Mouse (Mus musculus) liver, embryonic 14.5 days (tissue): Measurements from ENCODE around the gene Cfap46. TPM values are rescaled to one million over a fixed set of nuclear protein-coding genes. Genes with fewer than 3 reads are reported as not detected.

Experiments used
- ATAC-seq: fragments of 200-750 bp; cut with Nextera tagmentation; 2 replicates; pipeline ENCODE4 v1.8.0; 2017; ENCODE audit warnings: moderate number of reproducible peaks, mild to moderate bottlenecking, moderate library complexity; ENCODE audit not compliant: insufficient read depth
- DNase-seq, 3 experiments: peaks; one replicate each; pipeline ENCODE4 v3.0.0-alpha.2; 2012 to 2013; ENCODE audit warnings: low read depth in 3 of 3, low spot score in 3 of 3
- H3K27ac ChIP-seq: fragments of 300-500 bp; sonication (generic); 2 replicates; pipeline ENCODE4 v1.5.1; 2014; ENCODE audit warnings: moderate library complexity, mild to moderate bottlenecking, control low read depth, inconsistent platforms
- H3K27me3 ChIP-seq: fragments of 300-500 bp; sonication (generic); 2 replicates; pipeline ENCODE4 v1.6.1; 2014; ENCODE audit warnings: mild to moderate bottlenecking, low read length, moderate library complexity; ENCODE audit not compliant: control insufficient read depth, insufficient read depth
- H3K36me3 ChIP-seq: fragments of 300-500 bp; sonication (generic); replicated peaks from 2 replicates; pipeline ENCODE4 v1.6.1; 2014; ENCODE audit warnings: low read depth; ENCODE audit not compliant: control insufficient read depth, insufficient read depth
- H3K4me1 ChIP-seq, 2 experiments: fragments of 200-500 bp in 1 of 2; fragments of 300-500 bp in 1 of 2; sonication (generic) in 1 of 2; replicated peaks; 2 replicates each; pipeline ENCODE4 v1.6.1; 2012 to 2014; ENCODE audit warnings: antibody characterized with exemption in 1 of 2, inconsistent platforms in 1 of 2, low read length in 1 of 2; ENCODE audit not compliant: control insufficient read depth in 2 of 2, insufficient read depth in 2 of 2
- H3K4me2 ChIP-seq: fragments of 300-500 bp; sonication (generic); 2 replicates; pipeline ENCODE4 v1.6.1; 2014; ENCODE audit warnings: low read depth, mild to moderate bottlenecking, control low read depth, moderate library complexity
- H3K4me3 ChIP-seq, 2 experiments: fragments of 200-500 bp in 1 of 2; fragments of 300-500 bp in 1 of 2; sonication (generic) in 1 of 2; 2 replicates each; pipeline ENCODE4 v1.5.1; 2012 to 2014; ENCODE audit warnings: low read depth in 2 of 2, low read length in 2 of 2, mild to moderate bottlenecking in 2 of 2, control low read depth in 1 of 2, inconsistent platforms in 1 of 2, moderate library complexity in 1 of 2; ENCODE audit not compliant: insufficient read depth in 1 of 2
- H3K9ac ChIP-seq: fragments of 300-500 bp; sonication (generic); replicated peaks from 2 replicates; pipeline ENCODE4 v1.6.1; 2014; ENCODE audit warnings: mild to moderate bottlenecking, control low read depth, moderate library complexity
- H3K9me3 ChIP-seq: fragments of 300-500 bp; sonication (generic); 2 replicates; pipeline ENCODE4 v1.6.1; 2016; ENCODE audit warnings: low read length, mixed read lengths; ENCODE audit not compliant: control insufficient read depth
- CTCF ChIP-seq: IDR thresholded peaks from 2 replicates; pipeline ENCODE4 v1.5.1; 2016; ENCODE audit warnings: antibody characterized with exemption, low read depth, control low read depth
- EP300 ChIP-seq: IDR thresholded peaks from 2 replicates; pipeline ENCODE4 v1.6.1; 2016; ENCODE audit warnings: antibody characterized with exemption, low read depth
- WGBS: fragments of 180-500 bp; shearing (Covaris S2); extraction: QIAGEN DNeasy Blood & Tissue Kit; methylation state at CpG from one replicate; pipeline ENCODE4 v1.1.7; 2014; ENCODE audit not compliant: insufficient replicate concordance; 5-methylcytosine and 5-hydroxymethylcytosine counted together
- polyA plus RNA-seq, 2 experiments: library from polyadenylated mRNA; depleted of rRNA in 1 of 2; stranded (reverse) in 1 of 2; unstranded in 1 of 2; fragments of >200 nt; fragmentation: Nextera tagmentation in 1 of 2; extraction: Ambion mirVana in 1 of 2; gene quantifications; 2 replicates each; pipeline versions ENCODE4 v1.2.1 to v1.2.3; 2012 to 2014

The Cfap46 gene
- polyA plus RNA-seq, 2 experiments = not detected

DNA sequence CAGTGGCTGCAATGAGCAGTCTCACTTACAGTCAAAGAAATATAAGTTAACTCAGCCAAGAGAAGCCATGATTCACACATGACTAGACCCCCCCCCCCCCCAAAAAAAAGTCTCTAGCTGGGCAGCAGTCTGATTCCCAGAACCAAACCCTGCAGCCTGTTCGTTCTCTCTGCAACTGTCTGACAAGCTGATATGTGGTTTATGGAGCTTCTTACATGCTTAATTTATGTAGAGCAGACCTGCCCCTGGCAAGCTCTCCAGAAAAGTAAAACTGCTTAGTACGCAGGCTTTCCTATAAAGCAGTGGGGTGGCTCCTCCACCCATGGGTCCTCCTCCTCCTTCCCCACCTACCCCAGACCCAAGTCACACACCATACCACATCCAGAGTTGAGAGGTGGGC is 50.2 kb downstream of the Cfap46 start:
- no peak for DNase-seq
- ATAC-seq = no peak
- TF ChIP-seq EP300 (no peak), CTCF (no peak)
- no peak overlapping the region for H3K4me3 ChIP-seq
- H3K4me2 ChIP-seq = no peak overlapping the region
- no peaks in the 10 kb centered on the region for H3K27me3 ChIP-seq
- 56% methylated on average over 2 of the region's 2 CpGs for WGBS
- no peak overlapping the region for H3K9ac ChIP-seq
- H3K36me3 ChIP-seq = no peaks in the 10 kb centered on the region
- no peaks in the 10 kb centered on the region for H3K4me1 ChIP-seq
- H3K27ac ChIP-seq = no peak overlapping the region
- no peaks in the 10 kb centered on the region for H3K9me3 ChIP-seq

DNA sequence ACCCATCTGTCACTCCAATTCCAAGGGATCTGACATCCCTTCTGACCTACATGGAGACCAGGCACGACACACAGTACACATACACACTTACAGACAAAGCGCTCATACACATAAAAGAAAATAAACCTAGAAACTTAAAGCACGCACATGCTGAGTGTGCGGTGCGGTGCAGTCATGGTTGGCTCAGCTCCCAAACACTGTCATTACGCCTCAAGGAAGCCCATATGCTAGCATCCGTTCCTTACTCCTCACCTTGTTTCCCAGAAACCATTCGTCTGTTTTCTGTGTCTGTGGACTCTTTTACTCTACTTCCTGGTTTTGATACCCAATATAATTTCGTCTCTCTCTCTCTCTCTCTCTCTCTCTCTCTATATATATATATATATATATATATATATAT is 58.5 kb downstream of the Cfap46 start:
- Histone ChIP-seq H3K9ac (no peak overlapping the region), H3K4me1 (no peaks in the 10 kb centered on the region), H3K4me3 (no peak overlapping the region), H3K4me2 (no peak overlapping the region), H3K27me3 (no peaks in the 10 kb centered on the region), H3K9me3 (no peaks in the 10 kb centered on the region), H3K36me3 (no peaks in the 10 kb centered on the region), H3K27ac (no peak overlapping the region)
- ATAC-seq (no peak), DNase-seq (no peak)
- 63% methylated on average over 9 of the region's 9 CpGs for WGBS
- no peak for TF ChIP-seq EP300
- no peak for TF ChIP-seq CTCF

DNA sequence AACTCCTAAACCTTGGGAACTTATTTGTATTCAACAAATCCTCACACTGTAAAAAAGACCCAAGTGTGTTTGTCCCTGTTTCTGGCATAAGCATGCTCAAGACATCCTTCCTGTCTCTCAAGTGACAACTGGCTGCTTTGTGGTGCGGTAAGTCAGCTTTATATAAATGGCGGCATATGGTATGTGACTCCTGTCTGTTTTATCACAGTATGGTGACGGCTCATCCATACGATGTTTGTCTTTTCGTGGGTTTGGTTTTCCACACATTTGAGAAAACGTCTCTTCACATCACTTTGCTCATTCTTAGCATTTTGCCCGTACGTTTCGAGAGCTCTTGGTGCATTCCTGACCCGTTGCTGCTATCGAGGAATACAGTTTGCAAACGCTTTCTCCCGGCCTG is 61.0 kb downstream of the Cfap46 start:
- TF ChIP-seq CTCF = no peak
- no peak for TF ChIP-seq EP300
- WGBS = 66% methylated on average over 13 of the region's 13 CpGs
- Histone ChIP-seq H3K4me3 (no peak overlapping the region), H3K27me3 (no peaks in the 10 kb centered on the region), H3K27ac (no peak overlapping the region), H3K4me2 (no peak overlapping the region), H3K36me3 (no peaks in the 10 kb centered on the region), H3K4me1 (no peaks in the 10 kb centered on the region), H3K9ac (no peak overlapping the region), H3K9me3 (no peaks in the 10 kb centered on the region)
- DNase-seq (no peak), ATAC-seq (no peak)

GRCm38 (mm10) chr7:139615767-139616766 is 67.5 kb downstream of the Cfap46 start:
- no peak overlapping the region for H3K4me2 ChIP-seq
- H3K27ac ChIP-seq = no peak overlapping the region
- DNase-seq = peak in 1 of 3 experiments; percentile 6
- TF ChIP-seq EP300 (no peak), CTCF (peak; percentile 83)
- H3K9me3 ChIP-seq = no peaks in the 10 kb centered on the region
- H3K4me1 ChIP-seq = no peaks in the 10 kb centered on the region
- no peak overlapping the region for H3K4me3 ChIP-seq
- ATAC-seq = no peak
- WGBS = 50% methylated on average over 12 of the region's 12 CpGs
- H3K36me3 ChIP-seq = no peaks in the 10 kb centered on the region
- no peaks in the 10 kb centered on the region for H3K27me3 ChIP-seq
- no peak overlapping the region for H3K9ac ChIP-seq

DNA sequence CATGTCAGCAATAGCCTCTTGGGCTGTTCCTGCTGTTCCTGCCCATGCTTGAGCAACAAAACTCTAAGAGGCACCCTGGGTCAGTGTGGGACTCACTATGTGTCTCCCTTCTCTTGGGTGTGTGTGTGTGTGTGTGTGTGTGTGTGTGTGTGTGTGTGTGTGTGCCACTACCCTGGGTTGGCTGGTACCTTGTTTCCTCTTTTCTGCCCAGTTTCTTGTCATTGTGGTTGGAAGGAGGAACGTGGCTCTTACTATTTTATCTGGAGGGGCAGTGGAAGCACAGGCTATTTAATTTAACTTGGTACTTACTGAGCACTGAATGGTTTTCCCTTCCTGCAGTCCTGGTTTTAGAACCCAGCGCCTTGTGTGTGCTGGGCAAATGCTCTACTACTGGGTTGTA is 73.3 kb downstream of the Cfap46 start:
- Histone ChIP-seq H3K9ac (no peak overlapping the region), H3K9me3 (no peaks in the 10 kb centered on the region), H3K4me3 (no peak overlapping the region), H3K27me3 (no peaks in the 10 kb centered on the region), H3K36me3 (no peaks in the 10 kb centered on the region), H3K4me1 (no peaks in the 10 kb centered on the region), H3K4me2 (no peak overlapping the region), H3K27ac (no peak overlapping the region)
- no peak for DNase-seq
- TF ChIP-seq EP300 (no peak), CTCF (no peak)
- WGBS = 37% methylated on average over 2 of the region's 2 CpGs
- ATAC-seq = no peak
